Mouse (Mus musculus): Measurements from ENCODE around the gene Fam98b. TPM values are rescaled to one million over a fixed set of nuclear protein-coding genes. Genes with fewer than 3 reads are reported as not detected.

Gene Fam98b
- polyA plus RNA-seq, 1 experiment from 2014 or later: 7.6 TPM

DNA sequence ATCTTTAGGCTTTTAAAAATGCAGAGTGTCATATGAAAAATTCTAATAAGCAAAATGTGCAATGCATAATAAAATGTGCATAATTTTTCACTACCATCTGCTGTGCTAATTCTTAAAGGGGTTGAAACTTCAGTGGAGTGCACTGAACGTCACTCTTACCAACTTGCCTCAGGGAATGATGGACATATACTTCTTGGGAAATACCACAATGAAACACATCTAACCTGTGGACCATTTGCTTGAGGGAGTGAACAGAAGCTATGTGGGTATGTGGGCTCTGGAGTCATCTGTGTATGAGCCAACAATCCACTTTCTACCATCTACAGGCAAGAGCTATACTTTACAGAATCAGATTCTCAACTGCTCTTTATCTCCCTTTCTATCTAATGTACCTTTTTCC lies 61.8 kb downstream of the Fam98b start:
- H3K27me3 ChIP-seq (ENCODE audit: control insufficient read depth, insufficient read depth, low read length): no peaks in the 10 kb centered on the region
- H3K27ac ChIP-seq (replicated peaks; ENCODE audit: low read depth, low read length): no peak overlapping the region
- no peaks in the 10 kb centered on the region for H3K9me3 ChIP-seq (ENCODE audit: control insufficient read depth, low read length)
- no peak overlapping the region for H3K4me3 ChIP-seq (ENCODE audit: low read depth, low read length)
- H3K4me1 ChIP-seq (ENCODE audit: control insufficient read depth, insufficient read depth, low read length): no peaks in the 10 kb centered on the region
- DNase-seq (ENCODE audit: low spot score) (no peak), ATAC-seq (ENCODE audit: insufficient number of reproducible peaks, low FRiP score, low TSS enrichment, low read depth) (no peak)
- no peak overlapping the region for H3K9ac ChIP-seq (ENCODE audit: low read length)
- 88% methylated on average over 1 of the region's 1 CpGs for WGBS
- H3K36me3 ChIP-seq (ENCODE audit: control insufficient read depth, insufficient read depth, low read length): no peaks in the 10 kb centered on the region
- H3K4me2 ChIP-seq (ENCODE audit: low read depth, severe bottlenecking): no peak overlapping the region

DNA sequence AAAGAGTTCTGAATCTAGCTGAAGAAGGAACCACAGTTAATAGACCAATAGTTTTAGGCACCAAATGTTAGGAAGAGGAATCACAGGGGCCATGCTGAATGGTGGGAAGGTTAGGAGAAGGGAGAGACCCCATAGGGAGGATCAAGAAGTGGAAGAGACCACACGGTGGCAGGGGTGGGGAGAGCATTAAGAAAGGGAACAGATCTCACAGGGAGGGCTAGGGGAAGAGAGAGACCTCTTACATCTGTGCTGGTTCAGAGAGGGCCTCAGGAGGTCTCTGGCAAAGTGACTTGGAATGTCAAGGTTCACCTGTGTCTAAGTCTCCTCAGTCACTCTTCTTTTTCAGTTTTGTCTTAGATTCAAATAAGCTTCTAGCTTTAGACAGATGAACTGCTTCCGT lies 62.5 kb downstream of the Fam98b start:
- Histone ChIP-seq H3K27me3 (ENCODE audit: control insufficient read depth, insufficient read depth, low read length) (no peaks in the 10 kb centered on the region), H3K36me3 (ENCODE audit: control insufficient read depth, insufficient read depth, low read length) (no peaks in the 10 kb centered on the region), H3K9ac (ENCODE audit: low read length) (no peak overlapping the region), H3K4me1 (ENCODE audit: control insufficient read depth, insufficient read depth, low read length) (no peaks in the 10 kb centered on the region), H3K9me3 (ENCODE audit: control insufficient read depth, low read length) (no peaks in the 10 kb centered on the region), H3K4me2 (ENCODE audit: low read depth, severe bottlenecking) (no peak overlapping the region), H3K4me3 (ENCODE audit: low read depth, low read length) (no peak overlapping the region), H3K27ac (replicated peaks; ENCODE audit: low read depth, low read length) (no peak overlapping the region)
- no peak for DNase-seq (ENCODE audit: low spot score)
- WGBS: 63% methylated on average over 2 of the region's 2 CpGs
- no peak for ATAC-seq (ENCODE audit: insufficient number of reproducible peaks, low FRiP score, low TSS enrichment, low read depth)

DNA sequence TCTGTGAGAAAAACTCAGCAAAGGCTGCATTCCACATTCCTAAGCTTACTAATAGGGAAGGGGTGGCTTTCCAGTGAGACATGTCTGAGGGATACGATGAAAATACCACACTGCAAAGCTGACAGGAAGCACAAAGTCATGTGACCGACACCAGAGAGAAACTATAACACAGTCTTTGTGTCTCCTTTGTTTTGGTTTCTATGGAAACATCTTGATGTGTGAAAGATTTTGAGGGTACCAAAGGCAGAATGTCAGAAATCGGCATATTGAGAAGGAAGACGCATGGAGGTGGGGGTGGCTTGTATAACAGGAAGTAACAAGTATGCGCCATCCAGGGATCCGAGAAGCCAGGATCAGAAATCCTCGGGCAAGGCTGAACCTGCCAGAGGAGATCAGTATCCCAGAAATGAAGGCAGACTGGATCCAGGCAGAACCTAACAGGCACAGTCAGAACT lies 62.9 kb downstream of the Fam98b start:
- Histone ChIP-seq H3K36me3 (ENCODE audit: control insufficient read depth, insufficient read depth, low read length) (no peaks in the 10 kb centered on the region), H3K4me3 (ENCODE audit: low read depth, low read length) (no peak overlapping the region), H3K4me2 (ENCODE audit: low read depth, severe bottlenecking) (no peak overlapping the region), H3K9me3 (ENCODE audit: control insufficient read depth, low read length) (no peaks in the 10 kb centered on the region), H3K27ac (replicated peaks; ENCODE audit: low read depth, low read length) (no peak overlapping the region), H3K9ac (ENCODE audit: low read length) (no peak overlapping the region), H3K4me1 (ENCODE audit: control insufficient read depth, insufficient read depth, low read length) (no peaks in the 10 kb centered on the region), H3K27me3 (ENCODE audit: control insufficient read depth, insufficient read depth, low read length) (no peaks in the 10 kb centered on the region)
- ATAC-seq (ENCODE audit: insufficient number of reproducible peaks, low FRiP score, low TSS enrichment, low read depth) (no peak), DNase-seq (ENCODE audit: low spot score) (no peak)
- WGBS: 83% methylated on average over 7 of the region's 7 CpGs

DNA sequence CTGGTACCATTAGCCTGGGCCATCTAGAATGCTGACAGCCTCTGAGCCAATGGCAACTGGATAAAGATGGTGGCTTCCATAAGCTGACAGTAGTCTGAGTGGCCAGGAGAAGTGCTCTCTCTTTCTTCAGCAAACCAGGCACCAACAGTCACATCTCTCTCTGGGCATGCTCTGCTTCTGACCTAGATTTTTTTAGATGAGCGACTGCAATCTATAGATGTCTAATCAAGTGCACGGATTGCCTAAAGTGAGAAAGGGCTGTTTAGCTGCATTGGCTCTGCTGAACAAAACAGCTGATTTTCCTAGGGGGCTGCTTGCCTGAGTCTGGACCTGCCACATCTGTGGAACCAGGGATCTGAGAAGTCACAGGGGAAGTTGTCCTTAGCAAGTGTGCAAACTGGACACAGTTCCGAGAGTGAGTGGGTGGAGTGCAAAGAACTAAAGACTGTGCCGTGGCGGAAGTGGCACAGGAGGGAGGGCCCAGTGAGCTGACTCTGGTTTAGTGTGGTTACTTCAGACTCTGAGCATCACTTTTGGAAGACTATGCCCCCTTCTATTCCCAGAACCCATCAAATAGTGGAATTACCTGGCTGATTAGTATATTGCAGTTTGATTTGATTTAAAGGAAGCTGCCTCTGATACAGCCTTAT lies 64.2 kb downstream of the Fam98b start:
- no peak overlapping the region for H3K27ac ChIP-seq (replicated peaks; ENCODE audit: low read depth, low read length)
- WGBS: 89% methylated on average over 5 of the region's 5 CpGs

DNA sequence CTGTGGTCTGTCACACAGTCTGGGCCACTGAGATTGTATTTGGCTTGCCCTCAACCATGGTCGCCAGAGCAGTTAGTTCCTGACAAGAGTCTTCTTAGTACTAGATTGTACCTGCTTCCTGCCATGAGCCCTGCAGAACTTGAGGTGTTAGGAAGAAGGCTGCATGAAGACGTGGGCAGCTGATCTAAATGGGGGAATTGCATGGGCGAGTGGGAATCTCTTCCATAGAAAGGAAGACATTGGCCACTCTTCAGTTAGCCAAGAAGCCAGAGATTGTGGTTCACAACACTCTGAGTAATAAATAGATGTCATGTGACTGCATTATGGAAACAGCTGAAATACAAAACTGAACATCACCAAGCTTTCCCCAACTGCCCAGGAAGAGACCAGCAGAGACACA lies 69.5 kb downstream of the Fam98b start:
- no peak for ATAC-seq (ENCODE audit: insufficient number of reproducible peaks, low FRiP score, low TSS enrichment, low read depth)
- Histone ChIP-seq H3K36me3 (ENCODE audit: control insufficient read depth, insufficient read depth, low read length) (no peaks in the 10 kb centered on the region), H3K4me3 (ENCODE audit: low read depth, low read length) (no peak overlapping the region), H3K27ac (replicated peaks; ENCODE audit: low read depth, low read length) (no peak overlapping the region), H3K9ac (ENCODE audit: low read length) (no peak overlapping the region), H3K27me3 (ENCODE audit: control insufficient read depth, insufficient read depth, low read length) (no peaks in the 10 kb centered on the region), H3K9me3 (ENCODE audit: control insufficient read depth, low read length) (no peaks in the 10 kb centered on the region), H3K4me2 (ENCODE audit: low read depth, severe bottlenecking) (no peak overlapping the region), H3K4me1 (ENCODE audit: control insufficient read depth, insufficient read depth, low read length) (no peaks in the 10 kb centered on the region)
- no peak for DNase-seq (ENCODE audit: low spot score)
- WGBS: 76% methylated on average over 3 of the region's 3 CpGs

More for the DNA sequence above, 64.2 kb downstream of the Fam98b start:
- Histone ChIP-seq H3K27me3 (ENCODE audit: control insufficient read depth, insufficient read depth, low read length) (no peaks in the 10 kb centered on the region), H3K4me2 (ENCODE audit: low read depth, severe bottlenecking) (no peak overlapping the region), H3K4me3 (ENCODE audit: low read depth, low read length) (no peak overlapping the region), H3K36me3 (ENCODE audit: control insufficient read depth, insufficient read depth, low read length) (no peaks in the 10 kb centered on the region), H3K4me1 (ENCODE audit: control insufficient read depth, insufficient read depth, low read length) (no peaks in the 10 kb centered on the region), H3K9me3 (ENCODE audit: control insufficient read depth, low read length) (no peaks in the 10 kb centered on the region), H3K9ac (ENCODE audit: low read length) (no peak overlapping the region)
- ATAC-seq (ENCODE audit: insufficient number of reproducible peaks, low FRiP score, low TSS enrichment, low read depth) (no peak), DNase-seq (ENCODE audit: low spot score) (no peak)

Other genes with a start within 250 kb of the Fam98b start
- 22.2 and 24.6 TPM in 2 replicates for gene Spred1, start 128.4 kb upstream of the Fam98b start, polyA plus RNA-seq (2014; fragmentation: Nextera tagmentation; extraction: Ambion mirVana)
- 0.20 TPM in 1 of 2 replicates, not detected in the other for gene Rasgrp1, start 93.3 kb downstream of the Fam98b start, polyA plus RNA-seq (2014; fragmentation: Nextera tagmentation; extraction: Ambion mirVana)

Data from limb, embryonic 11.5 days (tissue).